Mouse (Mus musculus) heart, adult 18-20 months (tissue): ENCODE results near the gene Asna1. TPM values are rescaled to one million over a fixed set of nuclear protein-coding genes. Genes with fewer than 3 reads are reported as not detected.
A peak's percentile ranks its signal among the peaks of the same experiment; 100 is the strongest.

Source experiments
- DNase-seq, 2 experiments: peaks; one replicate each; pipeline ENCODE4 v3.0.0; 2021 to 2022; ENCODE audit warnings: mixed read lengths in 1 of 2
- total RNA-seq, 2 experiments: library from RNA; stranded (reverse); gene quantifications; 2 replicates each; pipeline ENCODE4 v1.2.3; 2021

Gene Asna1
- total RNA-seq, 2 experiments from 2014 or later, result 64.7 to 67.3 TPM

GRCm38 (mm10) chr8:85035165-85035727, 10.2 kb upstream of the Asna1 start:
- DNase-seq, result peak in 1 of 2 experiments; percentile 26

GRCm38 (mm10) chr8:85034764-85035163, 9.7 kb upstream of the Asna1 start:
- DNase-seq, result peak; percentile 76 to 78

- no peak for DNase-seq
Measured at GRCm38 (mm10) chr8:85033867-85034266, 8.8 kb upstream of the Asna1 start.

GRCm38 (mm10) chr8:85032622-85033311, 7.7 kb upstream of the Asna1 start:
- DNase-seq, result peak; percentile 27 to 44

GRCm38 (mm10) chr8:85029271-85029670, 4.2 kb upstream of the Asna1 start:
- DNase-seq, result peak; percentile 10 to 21

- no peak for DNase-seq
Measured at GRCm38 (mm10) chr8:85027922-85028321, 2.8 kb upstream of the Asna1 start.

GRCm38 (mm10) chr8:85027516-85027855, 2.4 kb upstream of the Asna1 start:
- DNase-seq, result no peak

- DNase-seq, result peak; percentile 98 to 99
Measured at GRCm38 (mm10) chr8:85026670-85027515, 1.8 kb upstream of the Asna1 start, which contains the start of gene Trir. TSS of gene Trir (plus strand) at chr8:85026823.

- DNase-seq, result no peak
Measured at GRCm38 (mm10) chr8:85023846-85024245, 1.2 kb downstream of the Asna1 start.

GRCm38 (mm10) chr8:85021514-85022055, 3.5 kb downstream of the Asna1 start:
- no peak for DNase-seq

GRCm38 (mm10) chr8:85017209-85017608, 7.9 kb downstream of the Asna1 start:
- no peak for DNase-seq

GRCm38 (mm10) chr8:85016724-85017123, 8.4 kb downstream of the Asna1 start:
- no peak for DNase-seq

GRCm38 (mm10) chr8:85014431-85014830, 10.7 kb downstream of the Asna1 start, which contains the start of gene Best2:
TSS of gene Best2 (minus strand) at chr8:85014531.
- DNase-seq, result no peak

GRCm38 (mm10) chr8:85013230-85013840, 11.7 kb downstream of the Asna1 start:
- DNase-seq, result peak; percentile 54 to 65

GRCm38 (mm10) chr8:85011242-85011641, 13.8 kb downstream of the Asna1 start:
- DNase-seq, result no peak

- no peak for DNase-seq
Measured at GRCm38 (mm10) chr8:85007686-85008085, 17.4 kb downstream of the Asna1 start.

- DNase-seq, result peak; percentile 90 to 94
Measured at GRCm38 (mm10) chr8:84997649-84998295, 27.3 kb downstream of the Asna1 start.

GRCm38 (mm10) chr8:84996978-84997377, 28.1 kb downstream of the Asna1 start:
- DNase-seq, result no peak

- no peak for DNase-seq
Measured at GRCm38 (mm10) chr8:84995680-84996079, 29.4 kb downstream of the Asna1 start.

- DNase-seq, result no peak
Measured at GRCm38 (mm10) chr8:84994375-84994774, 30.7 kb downstream of the Asna1 start.

- DNase-seq, result no peak
Measured at GRCm38 (mm10) chr8:84990836-84991235, 34.2 kb downstream of the Asna1 start.

- peak; percentile 98 to 99 for DNase-seq
Measured at GRCm38 (mm10) chr8:84990349-84990748, 34.7 kb downstream of the Asna1 start, which contains the start of gene Hook2. TSS of gene Hook2 (plus strand) at chr8:84990603.
